Mouse (Mus musculus) cerebellum, postnatal 14 days (tissue): ENCODE data around the gene Ttc21a.

Experiments used
- DNase-seq, 2 experiments: peaks; one replicate each; pipeline ENCODE4 v3.0.0; 2021; ENCODE audit warnings: mixed read lengths in 2 of 2

Ttc21a gene

GRCm38 (mm10) chr9:119976704-119977556, 39.5 kb downstream of the Ttc21a start:
- DNase-seq = no peak

GRCm38 (mm10) chr9:119977557-119978060, 40.2 kb downstream of the Ttc21a start:
- peak; percentile 64 to 68 for DNase-seq

- peak; percentile 36 to 48 for DNase-seq
These were observed 40.9 kb downstream of the Ttc21a start for GRCm38 (mm10) chr9:119978151-119978810.

- DNase-seq = peak; percentile 29 to 41
These were observed 41.5 kb downstream of the Ttc21a start for GRCm38 (mm10) chr9:119978811-119979441.

GRCm38 (mm10) chr9:119979749-119980148, 42.3 kb downstream of the Ttc21a start:
- peak in 1 of 2 experiments; percentile 26 for DNase-seq

- peak; percentile 27 to 42 for DNase-seq
These were observed 43.4 kb downstream of the Ttc21a start for GRCm38 (mm10) chr9:119980770-119981182.

- DNase-seq = peak; percentile 33 to 65
These were observed 44.1 kb downstream of the Ttc21a start for GRCm38 (mm10) chr9:119981183-119982179.

GRCm38 (mm10) chr9:119982241-119982811, 44.9 kb downstream of the Ttc21a start:
- peak; percentile 51 to 69 for DNase-seq

- peak in 1 of 2 experiments; percentile 39 for DNase-seq
These were observed 45.6 kb downstream of the Ttc21a start for GRCm38 (mm10) chr9:119982956-119983551.

- peak; percentile 75 to 83 for DNase-seq
These were observed 46.5 kb downstream of the Ttc21a start for GRCm38 (mm10) chr9:119983585-119984535.

GRCm38 (mm10) chr9:119984536-119985011, 47.2 kb downstream of the Ttc21a start, which contains the start of gene Csrnp1:
TSS of gene Csrnp1 (minus strand) at chr9:119984658.
- no peak for DNase-seq

- no peak for DNase-seq
These were observed 48.6 kb downstream of the Ttc21a start for GRCm38 (mm10) chr9:119985881-119986574.

GRCm38 (mm10) chr9:119988304-119988703, 50.9 kb downstream of the Ttc21a start:
- DNase-seq = no peak

- no peak for DNase-seq
These were observed 53.9 kb downstream of the Ttc21a start for GRCm38 (mm10) chr9:119991310-119991709.

- DNase-seq = no peak
These were observed 55.9 kb downstream of the Ttc21a start for GRCm38 (mm10) chr9:119993092-119993844.

GRCm38 (mm10) chr9:119994207-119994606, 56.8 kb downstream of the Ttc21a start:
- no peak for DNase-seq

GRCm38 (mm10) chr9:119996080-119996479, 58.7 kb downstream of the Ttc21a start:
- no peak for DNase-seq

- no peak for DNase-seq
These were observed 61.4 kb downstream of the Ttc21a start for GRCm38 (mm10) chr9:119998776-119999175.
